ENCODE assay signal across 10 mouse cellular contexts in genomic region chr1:92949426-92949825, GRCm38 (mm10). TPM values are rescaled to one million over a fixed set of nuclear protein-coding genes. Genes with fewer than 3 reads are reported as not detected.
A peak's percentile ranks its signal among the peaks of the same experiment; 100 is the strongest.
DNase-seq lines count a peak whose midpoint lies in the region; ATAC-seq and TF ChIP-seq lines count a peak whose summit lies in the region.
"Had no signal": no experiment of that assay in that cellular context is flagged by ENCODE, and none has a peak within 500 bp of the region (broad histone marks: within the 10 kb centered on the region; RNA-seq: fewer than 3 reads in every experiment).

No protein-coding gene starts in this region.

- no peaks in the 10 kb centered on the region; the same call in 1 of the 2 replicates for H3K36me3 ChIP-seq in forebrain, embryonic 11.5 days (ENCODE audit: control insufficient read depth, insufficient read depth, low read length)

- no peaks in the 10 kb centered on the region for H3K9me3 ChIP-seq in forebrain, embryonic 11.5 days (ENCODE audit: control insufficient read depth, low read length)
- H3K9me3 ChIP-seq: embryonic facial prominence, embryonic 12.5 days had no signal

- WGBS in bone marrow, adult 2 months: 63% methylated on average over 6 of the region's 6 CpGs
- WGBS in forebrain, embryonic 11.5 days: 66% methylated on average over 6 of the region's 6 CpGs

- DNase-seq in adrenal gland, postnatal 10 days: peak; percentile 34
- no peak for DNase-seq in adrenal gland, postnatal 4 days (ENCODE audit: low spot score in 2 of 2)
- DNase-seq in layer of hippocampus, adult 2 months (ENCODE audit: low spot score in 2 of 2): no peak
- no peak for DNase-seq in layer of hippocampus, adult 8-10 months (ENCODE audit: low spot score in 2 of 2)
- peak; percentile 46 for DNase-seq in lung, postnatal 36 days
- DNase-seq in forebrain, embryonic 11.5 days (ENCODE audit: low spot score): no peak
- DNase-seq: kidney, adult 9 months had no signal

- no peak for TF ChIP-seq POLR2A in bone marrow, adult 2 months (IDR thresholded peaks at IDR 0.05; ENCODE audit: borderline replicate concordance, control insufficient read depth, low read depth, low read length)

- H3K4me2 ChIP-seq in forebrain, embryonic 11.5 days (ENCODE audit: low read depth, low read length, severe bottlenecking): no peak overlapping the region
- H3K4me2 ChIP-seq: embryonic facial prominence, embryonic 12.5 days had no signal

- TF ChIP-seq CTCF in layer of hippocampus, adult 2 months (conservative IDR thresholded peaks at IDR 0.05): peak; percentile 64
- peak; percentile 38; the same call in 1 of the 2 replicates for TF ChIP-seq CTCF in bone marrow, adult 2 months (IDR thresholded peaks at IDR 0.05; ENCODE audit: control insufficient read depth, insufficient read depth, low read length)

- no peaks in the 10 kb centered on the region for H3K4me1 ChIP-seq in bone marrow, adult 2 months (ENCODE audit: control insufficient read depth, insufficient read depth, low read length)
- H3K4me1 ChIP-seq in forebrain, embryonic 11.5 days (replicated peaks; ENCODE audit: control insufficient read depth, insufficient read depth, low read length): no peaks in the 10 kb centered on the region
- H3K4me1 ChIP-seq: embryonic facial prominence, embryonic 12.5 days had no signal

- no peak overlapping the region for H3K9ac ChIP-seq in forebrain, embryonic 11.5 days (ENCODE audit: low read length)
- H3K9ac ChIP-seq: embryonic facial prominence, embryonic 12.5 days had no signal

- ATAC-seq in forebrain, embryonic 11.5 days (replicated peaks; ENCODE audit: low FRiP score): no peak
- no peak; the same call in 1 of the 2 replicates for ATAC-seq in erythroblast, adult 5-6 weeks (replicated peaks; ENCODE audit: low FRiP score, poor library complexity, severe bottlenecking)

- no peak overlapping the region for H3K27ac ChIP-seq in layer of hippocampus, adult 2 months
- H3K27ac ChIP-seq in bone marrow, adult 2 months (ENCODE audit: control insufficient read depth, insufficient read depth, low read depth, low read length, poor library complexity): no peak overlapping the region
- no peak overlapping the region for H3K27ac ChIP-seq in forebrain, embryonic 11.5 days (ENCODE audit: low read depth, low read length)
- H3K27ac ChIP-seq: embryonic facial prominence, embryonic 12.5 days had no signal

- H3K27me3 ChIP-seq in forebrain, embryonic 11.5 days (ENCODE audit: control insufficient read depth, insufficient read depth, low read length): no peaks in the 10 kb centered on the region
- H3K27me3 ChIP-seq: embryonic facial prominence, embryonic 12.5 days had no signal

- H3K4me3 ChIP-seq in layer of hippocampus, adult 2 months: no peak overlapping the region
- no peak overlapping the region for H3K4me3 ChIP-seq in bone marrow, adult 2 months (replicated peaks; ENCODE audit: control insufficient read depth, low read depth, low read length)
- no peak overlapping the region for H3K4me3 ChIP-seq in forebrain, embryonic 11.5 days (ENCODE audit: low read depth, low read length)
- H3K4me3 ChIP-seq: embryonic facial prominence, embryonic 12.5 days had no signal

RNA-seq across cellular contexts. Expression of gene Gpr35, which starts 1.2 kb away (rescaled TPM):
- total RNA-seq in adrenal gland, postnatal 10 days (2021): 1 to 10 TPM in 1 of 2 experiments, under 1 TPM in 1; 0.97 to 1.7 TPM
- under 1 TPM; 0.62 to 0.76 TPM for total RNA-seq in adrenal gland, postnatal 4 days (2021)
- total RNA-seq in layer of hippocampus, adult 2 months (2021): under 1 TPM; 0.12 to 0.33 TPM
- under 1 TPM in 3 of 4 experiments, not detected in 1; 0.39 to 0.61 (median 0.51) TPM for total RNA-seq in layer of hippocampus, adult 8-10 months (2022)
- polyA plus RNA-seq in bone marrow, adult 2 months (2011; ENCODE audit: insufficient read depth, insufficient read length, low replicate concordance, missing spikeins): 0.49 and 5.0 TPM in 2 replicates
- polyA plus RNA-seq in forebrain, embryonic 11.5 days (2014; fragmentation: Nextera tagmentation; extraction: Ambion mirVana): 0.16 and 0.40 TPM in 2 replicates
- 1.2 and 4.2 TPM in 2 replicates for total RNA-seq in erythroblast, adult 5-6 weeks (2015; ENCODE audit: low replicate concordance)
- total RNA-seq in erythroblast, adult 5-6 weeks (2017; ENCODE audit: low replicate concordance): 1.1 and 3.2 TPM in 2 replicates

RNA-seq across cellular contexts. Expression of gene Capn10, which starts 15.2 kb away (rescaled TPM):
- total RNA-seq in adrenal gland, postnatal 10 days (2021): 10 to 100 TPM; 16.8 to 22.4 TPM
- 10 to 100 TPM; 32.5 to 34.7 TPM for total RNA-seq in adrenal gland, postnatal 4 days (2021)
- total RNA-seq in layer of hippocampus, adult 2 months (2021): 10 to 100 TPM; 46.4 to 47.1 TPM
- total RNA-seq in layer of hippocampus, adult 8-10 months (2022): 10 to 100 TPM; 39.9 to 46.3 (median 43.1) TPM
- polyA plus RNA-seq in bone marrow, adult 2 months (2011; ENCODE audit: insufficient read depth, insufficient read length, low replicate concordance, missing spikeins): 5.4 and 15.5 TPM in 2 replicates
- polyA plus RNA-seq in forebrain, embryonic 11.5 days (2014; fragmentation: Nextera tagmentation; extraction: Ambion mirVana): 41.0 and 43.0 TPM in 2 replicates
- 1.9 TPM in 1 of 2 replicates, not detected in the other for total RNA-seq in erythroblast, adult 5-6 weeks (2015; ENCODE audit: low replicate concordance)
- 2.1 and 18.5 TPM in 2 replicates for total RNA-seq in erythroblast, adult 5-6 weeks (2017; ENCODE audit: low replicate concordance)

RNA-seq across cellular contexts. Expression of gene Rnpepl1, which starts 38.8 kb away (rescaled TPM):
- 10 to 100 TPM; 64.6 to 72.0 TPM for total RNA-seq in adrenal gland, postnatal 10 days (2021)
- 10 to 100 TPM; 74.3 to 74.6 TPM for total RNA-seq in adrenal gland, postnatal 4 days (2021)
- 10 to 100 TPM; 36.1 to 40.2 TPM for total RNA-seq in layer of hippocampus, adult 2 months (2021)
- total RNA-seq in layer of hippocampus, adult 8-10 months (2022): 10 to 100 TPM; 38.0 to 46.2 (median 44.3) TPM
- polyA plus RNA-seq in bone marrow, adult 2 months (2011; ENCODE audit: insufficient read depth, insufficient read length, low replicate concordance, missing spikeins): 26.4 and 62.1 TPM in 2 replicates
- 27.4 and 31.8 TPM in 2 replicates for polyA plus RNA-seq in forebrain, embryonic 11.5 days (2014; fragmentation: Nextera tagmentation; extraction: Ambion mirVana)
- 8.4 and 13.6 TPM in 2 replicates for total RNA-seq in erythroblast, adult 5-6 weeks (2015; ENCODE audit: low replicate concordance)
- 3.8 and 14.1 TPM in 2 replicates for total RNA-seq in erythroblast, adult 5-6 weeks (2017; ENCODE audit: low replicate concordance)

RNA-seq across cellular contexts. Expression of gene Dusp28, which starts 42.6 kb away (rescaled TPM):
- 10 to 100 TPM; 13.5 to 17.0 TPM for total RNA-seq in adrenal gland, postnatal 10 days (2021)
- 10 to 100 TPM; 11.6 to 13.2 TPM for total RNA-seq in adrenal gland, postnatal 4 days (2021)
- total RNA-seq in layer of hippocampus, adult 2 months (2021): 10 to 100 TPM; 14.6 to 15.7 TPM
- 10 to 100 TPM; 13.9 to 16.5 (median 15.6) TPM for total RNA-seq in layer of hippocampus, adult 8-10 months (2022)
- 9.2 and 9.3 TPM in 2 replicates for polyA plus RNA-seq in bone marrow, adult 2 months (2011; ENCODE audit: insufficient read depth, insufficient read length, low replicate concordance, missing spikeins)
- 16.0 and 19.0 TPM in 2 replicates for polyA plus RNA-seq in forebrain, embryonic 11.5 days (2014; fragmentation: Nextera tagmentation; extraction: Ambion mirVana)
- 5.4 TPM in 1 of 2 replicates, not detected in the other for total RNA-seq in erythroblast, adult 5-6 weeks (2015; ENCODE audit: low replicate concordance)
- 0.68 TPM in 1 of 2 replicates, not detected in the other for total RNA-seq in erythroblast, adult 5-6 weeks (2017; ENCODE audit: low replicate concordance)

RNA-seq across cellular contexts. Expression of gene Ankmy1, which starts 46.7 kb away (rescaled TPM):
- total RNA-seq in adrenal gland, postnatal 10 days (2021): under 1 TPM; 0.75 to 0.82 TPM
- total RNA-seq in adrenal gland, postnatal 4 days (2021): 1 to 10 TPM; 1.2 TPM
- total RNA-seq in layer of hippocampus, adult 2 months (2021): under 1 TPM; 0.17 to 0.26 TPM
- total RNA-seq in layer of hippocampus, adult 8-10 months (2022): under 1 TPM; 0.31 to 0.37 (median 0.36) TPM
- polyA plus RNA-seq in bone marrow, adult 2 months (2011; ENCODE audit: insufficient read depth, insufficient read length, low replicate concordance, missing spikeins): not detected in 2 replicates
- polyA plus RNA-seq in forebrain, embryonic 11.5 days (2014; fragmentation: Nextera tagmentation; extraction: Ambion mirVana): 1.5 and 1.8 TPM in 2 replicates
- not detected in 2 replicates for total RNA-seq in erythroblast, adult 5-6 weeks (2015; ENCODE audit: low replicate concordance)
- not detected in 2 replicates for total RNA-seq in erythroblast, adult 5-6 weeks (2017; ENCODE audit: low replicate concordance)

Comparison
In these comparisons a context has a peak if more than half of its experiments do, and no peak if none do; other contexts are left out.
1. DNase-seq: peak in adrenal gland, postnatal 10 days (single experiment) and lung, postnatal 36 days (single experiment); none in adrenal gland, postnatal 4 days (0 of 2), layer of hippocampus, adult 2 months (0 of 2), layer of hippocampus, adult 8-10 months (0 of 2) and forebrain, embryonic 11.5 days (single experiment).